ENCODE assay signal across 27 mouse cellular contexts in the genomic region with DNA sequence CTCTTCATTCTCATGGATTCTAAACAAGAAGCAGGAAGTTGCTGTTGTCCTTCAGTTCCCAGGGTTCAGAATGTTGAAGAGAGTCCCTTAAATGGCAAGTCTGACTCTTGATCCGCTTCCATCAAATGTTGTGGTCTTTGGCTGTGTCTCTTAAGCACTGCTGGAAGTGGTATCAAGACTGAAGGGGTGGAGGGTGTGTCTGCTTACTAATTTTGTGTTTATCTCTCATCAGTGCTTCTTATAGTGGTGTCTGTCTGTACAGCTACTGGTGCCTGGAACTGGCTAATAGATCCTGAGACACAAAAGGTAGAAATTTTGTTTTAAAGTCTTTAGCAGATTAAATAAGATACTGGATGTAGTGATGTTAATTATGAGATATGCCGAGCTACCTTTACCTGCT. TPM values are rescaled to one million over a fixed set of nuclear protein-coding genes. Genes with fewer than 3 reads are reported as not detected.
DNase-seq lines count a peak whose midpoint lies in the region; ATAC-seq lines count a peak whose summit lies in the region.
"Had no signal": no experiment of that assay in that cellular context is flagged by ENCODE, and none has a peak within 500 bp of the region (broad histone marks: within the 10 kb centered on the region; RNA-seq: fewer than 3 reads in every experiment).

No protein-coding gene starts in this region.

- ATAC-seq in liver, embryonic 13.5 days (ENCODE audit: low read depth): peak; percentile 80
- ATAC-seq in megakaryocyte-erythroid progenitor cell, adult 5-6 weeks (replicated peaks; ENCODE audit: low FRiP score, low TSS enrichment, poor library complexity, severe bottlenecking): peak; percentile 75
- ATAC-seq: forebrain, postnatal 0 days; intestine, embryonic 16.5 days had no signal

- H3K4me2 ChIP-seq in liver, embryonic 13.5 days: peak overlapping the region; percentile 17; the same call in 1 of the 2 replicates
- H3K4me2 ChIP-seq: heart, embryonic 15.5 days; hindbrain, embryonic 13.5 days; limb, embryonic 15.5 days; neural tube, embryonic 15.5 days had no signal

- peak; percentile 9 for DNase-seq in heart, embryonic 10.5 days (ENCODE audit: low spot score)
- DNase-seq in heart, postnatal 25 days (ENCODE audit: low spot score): no peak
- peak; percentile 29 for DNase-seq in lung, postnatal 36 days
- DNase-seq in lung, postnatal 14 days: no peak
- peak; percentile 13 for DNase-seq in liver, embryonic 13.5 days
- no peak for DNase-seq in spleen, adult 18-20 months
- no peak for DNase-seq in kidney, postnatal 14 days
- DNase-seq: adrenal gland, postnatal 14 days; cerebellum, adult 2 months; cerebellum, postnatal 14 days; forebrain, postnatal 0 days; gastrocnemius, postnatal 10 days; heart, postnatal 4 days; kidney, adult 8-10 months; layer of hippocampus, adult 9-11 months; midbrain, embryonic 14.5 days; thymus, adult 18-20 months; thymus, postnatal 25 days had no signal

- H3K27me3 ChIP-seq in heart, embryonic 10.5 days (ENCODE audit: insufficient read depth, poor library complexity, severe bottlenecking): no peaks in the 10 kb centered on the region
- H3K27me3 ChIP-seq in liver, embryonic 13.5 days: no peaks in the 10 kb centered on the region
- H3K27me3 ChIP-seq: heart, embryonic 15.5 days; hindbrain, embryonic 13.5 days; limb, embryonic 15.5 days; neural tube, embryonic 15.5 days had no signal

- no peak overlapping the region for H3K4me3 ChIP-seq in heart, embryonic 10.5 days
- H3K4me3 ChIP-seq in liver, embryonic 13.5 days (replicated peaks): no peak overlapping the region
- H3K4me3 ChIP-seq: heart, embryonic 15.5 days; hindbrain, embryonic 13.5 days; limb, embryonic 10.5 days; limb, embryonic 15.5 days; neural tube, embryonic 15.5 days had no signal

- H3K4me1 ChIP-seq in heart, embryonic 10.5 days: no peaks in the 10 kb centered on the region
- H3K4me1 ChIP-seq in liver, embryonic 13.5 days (replicated peaks): peaks cover 21% of the 10 kb centered on the region
- H3K4me1 ChIP-seq: heart, embryonic 15.5 days; limb, embryonic 10.5 days had no signal

- no peak overlapping the region for H3K9ac ChIP-seq in liver, embryonic 13.5 days
- H3K9ac ChIP-seq: forebrain, postnatal 0 days; heart, embryonic 15.5 days; hindbrain, embryonic 13.5 days; limb, embryonic 15.5 days; neural tube, embryonic 15.5 days had no signal

- WGBS in heart, embryonic 10.5 days: 90% methylated on average over 2 of the region's 2 CpGs
- WGBS in liver, embryonic 13.5 days (ENCODE audit: insufficient replicate concordance): 80% methylated on average over 2 of the region's 2 CpGs

- no peak overlapping the region for H3K27ac ChIP-seq in heart, embryonic 10.5 days
- H3K27ac ChIP-seq in liver, embryonic 13.5 days: no peak overlapping the region
- H3K27ac ChIP-seq: heart, embryonic 15.5 days; hindbrain, embryonic 13.5 days; kidney, postnatal 0 days; limb, embryonic 10.5 days; limb, embryonic 15.5 days; neural tube, embryonic 15.5 days; stomach, postnatal 0 days had no signal

- intact Hi-C loops in heart, postnatal 25 days (cut with DNase I): no loop called here

- peaks cover 69% of the 10 kb centered on the region for H3K36me3 ChIP-seq in heart, embryonic 10.5 days
- H3K36me3 ChIP-seq in liver, embryonic 13.5 days: peaks cover 67% of the 10 kb centered on the region

- no peaks in the 10 kb centered on the region for H3K9me3 ChIP-seq in heart, embryonic 10.5 days
- H3K9me3 ChIP-seq in liver, embryonic 13.5 days (replicated peaks): no peaks in the 10 kb centered on the region
- H3K9me3 ChIP-seq: heart, embryonic 15.5 days; hindbrain, embryonic 13.5 days; limb, embryonic 10.5 days; limb, embryonic 15.5 days; neural tube, embryonic 15.5 days had no signal

RNA-seq across cellular contexts. Expression of a gene that starts 6.3 kb away (rescaled TPM):
- 39.8 and 49.9 TPM in 2 replicates for polyA plus RNA-seq in heart, embryonic 10.5 days (2016; fragmentation: Nextera tagmentation; extraction: Ambion mirVana)
- 10 to 100 TPM; 32.2 to 35.6 TPM for total RNA-seq in heart, postnatal 25 days (2021)
- 27.2 and 30.6 TPM in 2 replicates for polyA plus RNA-seq in liver, embryonic 13.5 days (2015; fragmentation: Nextera tagmentation; extraction: Ambion mirVana)
- 42.8 and 61.3 TPM in 2 replicates for total RNA-seq in megakaryocyte-erythroid progenitor cell, adult 5-6 weeks (2014; fragmentation: Nextera tagmentation)
- 16.0 and 16.6 TPM in 2 replicates for total RNA-seq in megakaryocyte-erythroid progenitor cell, adult 5-6 weeks (2017)

RNA-seq across cellular contexts. Expression of a gene that starts 12.8 kb away (rescaled TPM):
- polyA plus RNA-seq in heart, embryonic 10.5 days (2016; fragmentation: Nextera tagmentation; extraction: Ambion mirVana): 40.0 and 46.3 TPM in 2 replicates
- total RNA-seq in heart, postnatal 25 days (2021): 10 to 100 TPM; 20.0 to 20.3 TPM
- polyA plus RNA-seq in liver, embryonic 13.5 days (2015; fragmentation: Nextera tagmentation; extraction: Ambion mirVana): 33.4 and 36.5 TPM in 2 replicates
- 75.6 and 79.2 TPM in 2 replicates for total RNA-seq in megakaryocyte-erythroid progenitor cell, adult 5-6 weeks (2014; fragmentation: Nextera tagmentation)
- total RNA-seq in megakaryocyte-erythroid progenitor cell, adult 5-6 weeks (2017): 62.9 and 79.2 TPM in 2 replicates

Comparison
In these comparisons a context has a peak if more than half of its experiments do, and no peak if none do; other contexts are left out.
1. DNase-seq: peak in heart, embryonic 10.5 days (single experiment), lung, postnatal 36 days (single experiment) and liver, embryonic 13.5 days (single experiment); none in heart, postnatal 25 days (single experiment), lung, postnatal 14 days (single experiment), spleen, adult 18-20 months (0 of 2) and kidney, postnatal 14 days (single experiment).